Mouse (Mus musculus) megakaryocyte-erythroid progenitor cell, adult 5-6 weeks (primary cell): ENCODE measurements at regions not wholly inside any gene's neighbourhood (a gene's known extent, or its start where the extent isn't known, plus 50 kb on each side); places are given as distances from the start of the nearest gene placed in this dataset.

ENCODE experiments used
- ATAC-seq: replicated peaks from 2 replicates; pipeline ENCODE4 v1.8.0; 2016; ENCODE audit warnings: mild to moderate bottlenecking, inconsistent platforms; ENCODE audit not compliant: severe bottlenecking, poor library complexity, low FRiP score, low TSS enrichment

GRCm38 (mm10) chr12:99093151-99093550, 172.8 kb downstream of the Ttc8 start:
- no peak for ATAC-seq

- no peak for ATAC-seq
These were observed 173.6 kb downstream of the Ttc8 start for GRCm38 (mm10) chr12:99093989-99094388.

- ATAC-seq: peak; percentile 77
These were observed 176.7 kb downstream of the Ttc8 start for GRCm38 (mm10) chr12:99096930-99097617.

- no peak for ATAC-seq
These were observed 177.3 kb downstream of the Ttc8 start for GRCm38 (mm10) chr12:99097618-99098066.

- ATAC-seq: no peak
These were observed 179.5 kb downstream of the Ttc8 start for GRCm38 (mm10) chr12:99099881-99100280.

- no peak for ATAC-seq
These were observed 188.2 kb downstream of the Ttc8 start for GRCm38 (mm10) chr12:99108616-99109015.

GRCm38 (mm10) chr12:99113781-99114180, 193.4 kb downstream of the Ttc8 start:
- ATAC-seq: no peak

GRCm38 (mm10) chr12:99116491-99116890, 196.1 kb downstream of the Ttc8 start:
- no peak for ATAC-seq

GRCm38 (mm10) chr12:99118381-99119115, 198.2 kb downstream of the Ttc8 start:
- no peak for ATAC-seq

GRCm38 (mm10) chr12:99119966-99120365, 199.6 kb downstream of the Ttc8 start:
- no peak for ATAC-seq

GRCm38 (mm10) chr12:99123611-99124495, 203.5 kb downstream of the Ttc8 start:
- ATAC-seq: no peak

- no peak for ATAC-seq
These were observed 205.8 kb downstream of the Ttc8 start for GRCm38 (mm10) chr12:99126129-99126528.
